Comparison of ENCODE assay signal across 8 mouse cellular contexts in the genomic region with DNA sequence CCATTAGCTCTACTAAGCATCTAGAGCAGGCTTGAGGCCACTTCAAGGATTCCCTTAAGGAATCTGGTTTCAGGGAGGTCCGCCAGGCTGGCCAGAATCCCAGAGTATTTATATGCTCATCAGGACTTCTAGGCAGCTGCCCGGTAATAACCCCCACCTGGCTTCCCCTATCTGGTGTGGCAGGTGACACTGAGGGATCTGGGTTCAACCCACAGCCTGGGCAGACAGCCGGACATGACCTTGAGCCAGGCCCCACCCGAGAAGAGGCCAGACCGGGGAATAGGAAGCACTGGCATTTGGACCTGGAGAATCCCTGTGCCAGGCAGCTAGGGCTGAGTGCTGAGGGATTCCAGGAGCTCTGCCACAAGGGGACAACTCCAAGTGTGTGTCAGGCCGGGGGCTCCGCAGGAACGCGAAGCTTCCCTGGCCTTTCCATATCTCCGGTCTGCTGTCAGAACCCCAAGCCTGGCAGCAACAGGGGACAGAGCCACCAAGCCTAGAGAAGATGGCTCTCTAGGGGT. TPM values are rescaled to one million over a fixed set of nuclear protein-coding genes. Genes with fewer than 3 reads are reported as not detected.
DNase-seq lines count a peak whose midpoint lies in the region; ATAC-seq lines count a peak whose summit lies in the region.

No protein-coding gene starts in this region.

- H3K4me2 ChIP-seq in intestine, embryonic 15.5 days (replicated peaks) = peak overlapping the region; percentile 88
- H3K4me2 ChIP-seq in liver, embryonic 15.5 days = peak overlapping the region; percentile 90
- H3K4me2 ChIP-seq in neural tube, embryonic 15.5 days = peak overlapping the region; percentile 87

- peak overlapping the region; percentile 70 for H3K27ac ChIP-seq in intestine, embryonic 15.5 days
- H3K27ac ChIP-seq in liver, embryonic 15.5 days (replicated peaks) = peak overlapping the region; percentile 77
- peak overlapping the region; percentile 86 for H3K27ac ChIP-seq in neural tube, embryonic 15.5 days (replicated peaks)

- whole genome bisulfite sequencing in intestine, embryonic 15.5 days = 0% methylated on average over 10 of the region's 10 CpGs
- WGBS in liver, embryonic 15.5 days (ENCODE audit: insufficient replicate concordance) = 2% methylated on average over 10 of the region's 10 CpGs
- WGBS in neural tube, embryonic 15.5 days = under 1% methylated on average over 10 of the region's 10 CpGs

- H3K4me3 ChIP-seq in intestine, embryonic 15.5 days (replicated peaks) = peak overlapping the region; percentile 88
- peak overlapping the region; percentile 94 for H3K4me3 ChIP-seq in liver, embryonic 15.5 days (replicated peaks)
- peak overlapping the region; percentile 89 for H3K4me3 ChIP-seq in neural tube, embryonic 15.5 days (replicated peaks)

- no peaks in the 10 kb centered on the region for H3K27me3 ChIP-seq in intestine, embryonic 15.5 days (replicated peaks)
- no peaks in the 10 kb centered on the region for H3K27me3 ChIP-seq in liver, embryonic 15.5 days
- no peaks in the 10 kb centered on the region for H3K27me3 ChIP-seq in neural tube, embryonic 15.5 days (replicated peaks)

- H3K36me3 ChIP-seq in intestine, embryonic 15.5 days = no peaks in the 10 kb centered on the region
- peaks cover 18% of the 10 kb centered on the region for H3K36me3 ChIP-seq in liver, embryonic 15.5 days (replicated peaks)
- peaks cover 14% of the 10 kb centered on the region for H3K36me3 ChIP-seq in neural tube, embryonic 15.5 days

- peak; percentile 25 for ATAC-seq in CD4-positive, CD25-positive, alpha-beta regulatory T cell, adult 4 months
- peak; percentile 65 for ATAC-seq in intestine, embryonic 15.5 days
- peak; percentile 34 for ATAC-seq in liver, embryonic 15.5 days (ENCODE audit: insufficient read depth)
- no peak; the same call in 1 of the 2 replicates for ATAC-seq in neural tube, embryonic 15.5 days (ENCODE audit: low FRiP score)

- peaks cover 9% of the 10 kb centered on the region; the same call in 1 of the 2 replicates for H3K4me1 ChIP-seq in intestine, embryonic 15.5 days (replicated peaks)
- H3K4me1 ChIP-seq in liver, embryonic 15.5 days (replicated peaks) = peaks cover 63% of the 10 kb centered on the region
- peaks cover 27% of the 10 kb centered on the region for H3K4me1 ChIP-seq in neural tube, embryonic 15.5 days

- peak; percentile 45 to 61 for DNase-seq in adrenal gland, adult 18-20 months (ENCODE audit: low spot score in 2 of 2)
- DNase-seq in embryo, embryonic 11 days = peak; percentile 22
- peak; percentile 28 to 74 for DNase-seq in gastrocnemius, postnatal 4 days (ENCODE audit: low spot score in 2 of 2)
- no peak for DNase-seq in layer of hippocampus, adult 18-20 months (ENCODE audit: low spot score in 2 of 2)

- peak overlapping the region; percentile 88 for H3K9ac ChIP-seq in intestine, embryonic 15.5 days
- H3K9ac ChIP-seq in liver, embryonic 15.5 days = peak overlapping the region; percentile 96
- H3K9ac ChIP-seq in neural tube, embryonic 15.5 days (replicated peaks) = peak overlapping the region; percentile 81

- no peaks in the 10 kb centered on the region for H3K9me3 ChIP-seq in intestine, embryonic 15.5 days
- no peaks in the 10 kb centered on the region for H3K9me3 ChIP-seq in liver, embryonic 15.5 days (replicated peaks)
- no peaks in the 10 kb centered on the region for H3K9me3 ChIP-seq in neural tube, embryonic 15.5 days (replicated peaks)

RNA-seq across cellular contexts. Expression of gene Vps13d, which starts 0.8 kb away (rescaled TPM):
- polyA plus RNA-seq in CD4-positive, CD25-positive, alpha-beta regulatory T cell, adult 4 months (2017; shearing (Covaris generic)) = 10 to 100 TPM; 19.0 to 20.6 TPM
- total RNA-seq in adrenal gland, adult 18-20 months (2021) = 10 to 100 TPM; 48.1 to 71.3 TPM
- 10 to 100 TPM; 43.3 to 45.1 TPM for total RNA-seq in gastrocnemius, postnatal 4 days (2021)
- polyA plus RNA-seq in intestine, embryonic 15.5 days (2015; fragmentation: Nextera tagmentation; extraction: Ambion mirVana) = 10.1 and 10.2 TPM in 2 replicates
- polyA plus RNA-seq in liver, embryonic 15.5 days (2015; fragmentation: Nextera tagmentation; extraction: Ambion mirVana) = 3.5 and 3.9 TPM in 2 replicates
- 7.8 and 8.3 TPM in 2 replicates for polyA plus RNA-seq in neural tube, embryonic 15.5 days (2015; fragmentation: Nextera tagmentation; extraction: Ambion mirVana)
- 10 to 100 TPM; 62.2 to 72.8 TPM for total RNA-seq in layer of hippocampus, adult 18-20 months (2021)

RNA-seq across cellular contexts. Expression of gene Tnfrsf1b, which starts 52.6 kb away (rescaled TPM):
- polyA plus RNA-seq in CD4-positive, CD25-positive, alpha-beta regulatory T cell, adult 4 months (2017; shearing (Covaris generic)) = 100 to 1,000 TPM; 115 to 174 TPM
- total RNA-seq in adrenal gland, adult 18-20 months (2021) = 10 to 100 TPM in 1 of 2 experiments, 1 to 10 TPM in 1; 8.5 to 18.4 TPM
- 1 to 10 TPM; 7.3 to 9.2 TPM for total RNA-seq in gastrocnemius, postnatal 4 days (2021)
- polyA plus RNA-seq in intestine, embryonic 15.5 days (2015; fragmentation: Nextera tagmentation; extraction: Ambion mirVana) = 5.3 and 5.9 TPM in 2 replicates
- polyA plus RNA-seq in liver, embryonic 15.5 days (2015; fragmentation: Nextera tagmentation; extraction: Ambion mirVana) = 7.7 and 9.3 TPM in 2 replicates
- 4.5 and 6.9 TPM in 2 replicates for polyA plus RNA-seq in neural tube, embryonic 15.5 days (2015; fragmentation: Nextera tagmentation; extraction: Ambion mirVana)
- 1 to 10 TPM; 2.8 to 3.4 TPM for total RNA-seq in layer of hippocampus, adult 18-20 months (2021)

Comparison
In these comparisons a context has a peak if more than half of its experiments do, and no peak if none do; other contexts are left out.
1. DNase-seq: peak in adrenal gland, adult 18-20 months (2 of 2), embryo, embryonic 11 days (single experiment) and gastrocnemius, postnatal 4 days (2 of 2); none in layer of hippocampus, adult 18-20 months (0 of 2).
2. RNA of gene Tnfrsf1b, which starts 52.6 kb away (polyA plus RNA-seq): 115 to 174 TPM in CD4-positive, CD25-positive, alpha-beta regulatory T cell, adult 4 months; 7.7 to 9.3 TPM in liver, embryonic 15.5 days, 5.3 to 5.9 TPM in intestine, embryonic 15.5 days and 4.5 to 6.9 TPM in neural tube, embryonic 15.5 days; every median in the first group is over 10 times any median in the second.
3. Peak in every context shown above with its lines, with median percentiles within 50 percentile points of each other: H3K27ac ChIP-seq, H3K4me2 ChIP-seq, H3K4me3 ChIP-seq and H3K9ac ChIP-seq.